Mouse (Mus musculus): ENCODE results near the gene Fbxl8. TPM values are rescaled to one million over a fixed set of nuclear protein-coding genes. Genes with fewer than 3 reads are reported as not detected.
"Not testable (repeated sequence)": the region's sequence is repeated elsewhere in the genome, so short reads cannot be mapped to it uniquely, and the experiment has no call there.

Fbxl8 gene
- polyA plus RNA-seq (2011; ENCODE audit: insufficient read depth, insufficient read length, low replicate concordance, missing spikeins): 0.50 and 3.7 TPM in 2 replicates

GRCm38 (mm10) chr8:105264024-105264982 lies at the start of gene Fbxl8, which contains the start of gene Tradd:
TSS of gene Fbxl8 (plus strand) at chr8:105264648.
TSS of gene Tradd (minus strand) at chr8:105264609.
- TF ChIP-seq POLR2A (IDR thresholded peaks at IDR 0.05; ENCODE audit: borderline replicate concordance, control insufficient read depth, low read depth, low read length): peak; percentile 61; the same call in 1 of the 2 replicates
- TF ChIP-seq CTCF (IDR thresholded peaks at IDR 0.05; ENCODE audit: control insufficient read depth, insufficient read depth, low read length): peak; percentile 6; the same call in 1 of the 2 replicates
- Histone ChIP-seq H3K4me3 (replicated peaks; ENCODE audit: control insufficient read depth, low read depth, low read length) (peak within 1 kb of the TSS; percentile 99), H3K27ac (ENCODE audit: control insufficient read depth, insufficient read depth, low read depth, low read length, poor library complexity) (peak within 1 kb of the TSS; percentile 73), H3K4me1 (ENCODE audit: control insufficient read depth, insufficient read depth, low read length) (peaks cover 11% of the 10 kb centered on the region)
- WGBS: 1% methylated on average over 54 of the region's 54 CpGs

GRCm38 (mm10) chr8:105217926-105218522 lies 46.4 kb upstream of the Fbxl8 start:
- TF ChIP-seq CTCF (IDR thresholded peaks at IDR 0.05; ENCODE audit: control insufficient read depth, insufficient read depth, low read length) (0 out of 2 replicates have a peak, but pooled peaks have one; percentile 2), POLR2A (IDR thresholded peaks at IDR 0.05; ENCODE audit: borderline replicate concordance, control insufficient read depth, low read depth, low read length) (no peak)
- Histone ChIP-seq H3K27ac (ENCODE audit: control insufficient read depth, insufficient read depth, low read depth, low read length, poor library complexity) (no peak overlapping the region), H3K4me1 (ENCODE audit: control insufficient read depth, insufficient read depth, low read length) (no peaks in the 10 kb centered on the region), H3K4me3 (replicated peaks; ENCODE audit: control insufficient read depth, low read depth, low read length) (no peak overlapping the region)
- 72% methylated on average over 5 of the region's 5 CpGs for WGBS

- Histone ChIP-seq H3K4me1 (ENCODE audit: control insufficient read depth, insufficient read depth, low read length) (peaks cover 1% of the 10 kb centered on the region; the same call in 1 of the 2 replicates), H3K4me3 (replicated peaks; ENCODE audit: control insufficient read depth, low read depth, low read length) (no peak overlapping the region), H3K27ac (ENCODE audit: control insufficient read depth, insufficient read depth, low read depth, low read length, poor library complexity) (no peak overlapping the region)
- TF ChIP-seq CTCF (IDR thresholded peaks at IDR 0.05; ENCODE audit: control insufficient read depth, insufficient read depth, low read length) (no peak), POLR2A (IDR thresholded peaks at IDR 0.05; ENCODE audit: borderline replicate concordance, control insufficient read depth, low read depth, low read length) (no peak)
- WGBS: 79% methylated on average over 7 of the region's 7 CpGs
These were observed 40.6 kb upstream of the Fbxl8 start for GRCm38 (mm10) chr8:105223850-105224249.

- H3K27ac ChIP-seq (ENCODE audit: control insufficient read depth, insufficient read depth, low read depth, low read length, poor library complexity): peak within 1 kb of the TSS; percentile 89
- 4% methylated on average over 34 of the region's 34 CpGs for WGBS
- peak within 1 kb of the TSS; percentile 89 for H3K4me3 ChIP-seq (replicated peaks; ENCODE audit: control insufficient read depth, low read depth, low read length)
- TF ChIP-seq CTCF (IDR thresholded peaks at IDR 0.05; ENCODE audit: control insufficient read depth, insufficient read depth, low read length): no peak
- TF ChIP-seq POLR2A (IDR thresholded peaks at IDR 0.05; ENCODE audit: borderline replicate concordance, control insufficient read depth, low read depth, low read length): peak; percentile 90
- peaks cover 1% of the 10 kb centered on the region; the same call in 1 of the 2 replicates for H3K4me1 ChIP-seq (ENCODE audit: control insufficient read depth, insufficient read depth, low read length)
These were observed 39.8 kb upstream of the Fbxl8 start, which contains the start of gene D230025D16Rik for GRCm38 (mm10) chr8:105224413-105225271. TSS of gene D230025D16Rik (plus strand) at chr8:105225145.

GRCm38 (mm10) chr8:105225272-105225593 lies 39.2 kb upstream of the Fbxl8 start:
- H3K27ac ChIP-seq (ENCODE audit: control insufficient read depth, insufficient read depth, low read depth, low read length, poor library complexity): peak overlapping the region; percentile 89

GRCm38 (mm10) chr8:105225917-105226316 lies 38.5 kb upstream of the Fbxl8 start:
- WGBS: 11% methylated on average over 6 of the region's 6 CpGs
- no peak for TF ChIP-seq POLR2A (IDR thresholded peaks at IDR 0.05; ENCODE audit: borderline replicate concordance, control insufficient read depth, low read depth, low read length)
- TF ChIP-seq CTCF (IDR thresholded peaks at IDR 0.05; ENCODE audit: control insufficient read depth, insufficient read depth, low read length): no peak
- Histone ChIP-seq H3K4me3 (replicated peaks; ENCODE audit: control insufficient read depth, low read depth, low read length) (peak overlapping the region; percentile 89), H3K4me1 (ENCODE audit: control insufficient read depth, insufficient read depth, low read length) (peaks cover 1% of the 10 kb centered on the region; the same call in 1 of the 2 replicates), H3K27ac (ENCODE audit: control insufficient read depth, insufficient read depth, low read depth, low read length, poor library complexity) (peak overlapping the region; percentile 56)

More at GRCm38 (mm10) chr8:105225272-105225593, 39.2 kb upstream of the Fbxl8 start:
- under 1% methylated on average over 27 of the region's 27 CpGs for WGBS
- H3K4me3 ChIP-seq (replicated peaks; ENCODE audit: control insufficient read depth, low read depth, low read length): peak overlapping the region; percentile 89
- H3K4me1 ChIP-seq (ENCODE audit: control insufficient read depth, insufficient read depth, low read length): peaks cover 1% of the 10 kb centered on the region; the same call in 1 of the 2 replicates
- no peak for TF ChIP-seq POLR2A (IDR thresholded peaks at IDR 0.05; ENCODE audit: borderline replicate concordance, control insufficient read depth, low read depth, low read length)
- TF ChIP-seq CTCF (IDR thresholded peaks at IDR 0.05; ENCODE audit: control insufficient read depth, insufficient read depth, low read length): no peak

- no peaks in the 10 kb centered on the region; the same call in 1 of the 2 replicates for H3K4me1 ChIP-seq (ENCODE audit: control insufficient read depth, insufficient read depth, low read length)
- no peak for TF ChIP-seq CTCF (IDR thresholded peaks at IDR 0.05; ENCODE audit: control insufficient read depth, insufficient read depth, low read length)
- no peak for TF ChIP-seq POLR2A (IDR thresholded peaks at IDR 0.05; ENCODE audit: borderline replicate concordance, control insufficient read depth, low read depth, low read length)
- H3K4me3 ChIP-seq (replicated peaks; ENCODE audit: control insufficient read depth, low read depth, low read length): no peak overlapping the region
- no peak overlapping the region for H3K27ac ChIP-seq (ENCODE audit: control insufficient read depth, insufficient read depth, low read depth, low read length, poor library complexity)
- 56% methylated on average over 12 of the region's 12 CpGs for WGBS
These were observed 32.7 kb upstream of the Fbxl8 start for GRCm38 (mm10) chr8:105231503-105232320.

- WGBS: 82% methylated on average over 4 of the region's 4 CpGs
- not testable (repeated sequence) for H3K4me1 ChIP-seq (ENCODE audit: control insufficient read depth, insufficient read depth, low read length); H3K4me3 ChIP-seq (replicated peaks; ENCODE audit: control insufficient read depth, low read depth, low read length); H3K27ac ChIP-seq (ENCODE audit: control insufficient read depth, insufficient read depth, low read depth, low read length, poor library complexity)
These were observed 32.1 kb upstream of the Fbxl8 start for GRCm38 (mm10) chr8:105232321-105232693.
